Mouse (Mus musculus) forebrain, embryonic 11.5 days (tissue): ENCODE measurements around the gene Vps52. TPM values are rescaled to one million over a fixed set of nuclear protein-coding genes. Genes with fewer than 3 reads are reported as not detected.

Source experiments
- ATAC-seq: fragments of 200-750 bp; cut with Nextera tagmentation; replicated peaks from 2 replicates; pipeline ENCODE4 v1.8.0; 2017; ENCODE audit warnings: moderate TSS enrichment; ENCODE audit not compliant: low FRiP score
- DNase-seq: peaks from one replicate; pipeline ENCODE4 v3.0.0-alpha.2; 2017; ENCODE audit warnings: low spot score
- H3K27ac ChIP-seq: fragments of 300-500 bp; sonication (generic); 2 replicates; pipeline ENCODE4 v1.5.1; 2014; ENCODE audit warnings: low read depth, low read length
- H3K27me3 ChIP-seq: fragments of 300-500 bp; sonication (generic); 2 replicates; pipeline ENCODE4 v1.6.1; 2014; ENCODE audit warnings: mild to moderate bottlenecking, low read length, mixed read lengths; ENCODE audit not compliant: control insufficient read depth, insufficient read depth
- H3K36me3 ChIP-seq: fragments of 300-500 bp; sonication (generic); 2 replicates; pipeline ENCODE4 v1.6.1; 2014; ENCODE audit warnings: mild to moderate bottlenecking, low read length, moderate library complexity, mixed read lengths; ENCODE audit not compliant: control insufficient read depth, insufficient read depth
- H3K4me1 ChIP-seq: fragments of 300-500 bp; sonication (generic); replicated peaks from 2 replicates; pipeline ENCODE4 v1.6.1; 2014; ENCODE audit warnings: low read length, mixed read lengths; ENCODE audit not compliant: control insufficient read depth, insufficient read depth
- H3K4me2 ChIP-seq: fragments of 300-500 bp; sonication (generic); 2 replicates; pipeline ENCODE4 v1.6.1; 2014; ENCODE audit warnings: low read depth, mild to moderate bottlenecking, low read length, moderate library complexity, mixed read lengths; ENCODE audit not compliant: severe bottlenecking
- H3K4me3 ChIP-seq: fragments of 300-500 bp; sonication (generic); 2 replicates; pipeline ENCODE4 v1.5.1; 2014; ENCODE audit warnings: low read depth, low read length
- H3K9ac ChIP-seq: fragments of 300-500 bp; sonication (generic); 2 replicates; pipeline ENCODE4 v1.6.1; 2014; ENCODE audit warnings: low read length
- H3K9me3 ChIP-seq: fragments of 300-500 bp; sonication (generic); 2 replicates; pipeline ENCODE4 v1.6.1; 2016; ENCODE audit warnings: low read length, mixed read lengths; ENCODE audit not compliant: control insufficient read depth
- WGBS: fragments of 180-500 bp; shearing (Covaris S2); extraction: QIAGEN DNeasy Blood & Tissue Kit; methylation state at CpG from one replicate; pipeline ENCODE4 v1.1.7; 2014; 5-methylcytosine and 5-hydroxymethylcytosine counted together
- polyA plus RNA-seq: library from polyadenylated mRNA; unstranded; fragments of >200 nt; fragmentation: Nextera tagmentation; extraction: Ambion mirVana; gene quantifications from 2 replicates; pipeline ENCODE4 v1.2.1, GENCODE M21; 2014

Vps52 gene
- polyA plus RNA-seq, 1 experiment from 2014 or later = 46.8 TPM

GRCm38 (mm10) chr17:34013436-34013835 lies 57.8 kb downstream of the Vps52 start:
- Histone ChIP-seq H3K4me3 (no peak overlapping the region), H3K36me3 (no peaks in the 10 kb centered on the region; the same call in 1 of the 2 replicates), H3K27me3 (no peaks in the 10 kb centered on the region), H3K9me3 (no peaks in the 10 kb centered on the region), H3K9ac (no peak overlapping the region), H3K4me1 (no peaks in the 10 kb centered on the region), H3K4me2 (no peak overlapping the region), H3K27ac (no peak overlapping the region)
- 92% methylated on average over 8 of the region's 8 CpGs for WGBS
- DNase-seq (no peak), ATAC-seq (no peak)

Other genes starting within 250 kb of the Vps52 start
- gene March2, start 237.1 kb upstream of the Vps52 start, polyA plus RNA-seq = 39.3 and 40.1 TPM in 2 replicates
- gene Rab11b, start 195.3 kb upstream of the Vps52 start, polyA plus RNA-seq = 330 and 338 TPM in 2 replicates
- 16.6 and 20.9 TPM in 2 replicates for gene Angptl4, start 174.0 kb upstream of the Vps52 start, polyA plus RNA-seq
- 30.4 and 31.1 TPM in 2 replicates for gene Kank3, start 145.3 kb upstream of the Vps52 start, polyA plus RNA-seq
- gene Rps28, start 131.2 kb upstream of the Vps52 start, polyA plus RNA-seq = 758 and 759 TPM in 2 replicates
- gene Ndufa7, start 131.2 kb upstream of the Vps52 start, polyA plus RNA-seq = 374 and 400 TPM in 2 replicates
- 62.9 and 74.6 TPM in 2 replicates for gene Cd320, start 112.7 kb upstream of the Vps52 start, polyA plus RNA-seq
- not detected in 2 replicates for gene Gm7029, start 82.0 kb upstream of the Vps52 start, polyA plus RNA-seq
- 16.0 and 20.4 TPM in 2 replicates for gene Kifc1, start 65.2 kb upstream of the Vps52 start, polyA plus RNA-seq
- 0.24 TPM in 1 of 2 replicates, not detected in the other for gene Platr17, start 50.7 kb upstream of the Vps52 start, polyA plus RNA-seq
- gene Daxx, start 46.4 kb upstream of the Vps52 start, polyA plus RNA-seq = 68.2 and 73.8 TPM in 2 replicates
- 13.9 and 15.5 TPM in 2 replicates for gene Tapbp, start 39.9 kb upstream of the Vps52 start, polyA plus RNA-seq
- gene Zbtb22, start 39.9 kb upstream of the Vps52 start, polyA plus RNA-seq = 13.0 and 14.9 TPM in 2 replicates
- gene Rgl2, start 26.3 kb upstream of the Vps52 start, polyA plus RNA-seq = 48.0 and 51.5 TPM in 2 replicates
- gene Pfdn6, start 15.5 kb upstream of the Vps52 start, polyA plus RNA-seq = 202 and 214 TPM in 2 replicates
- gene Wdr46, start 15.2 kb upstream of the Vps52 start, polyA plus RNA-seq = 42.6 and 47.2 TPM in 2 replicates
- 4.0 and 4.3 TPM in 2 replicates for gene B3galt4, start 4.3 kb upstream of the Vps52 start, polyA plus RNA-seq
- gene Rps18, start 189 bp downstream of the Vps52 start, polyA plus RNA-seq = 1,265 and 1,326 TPM in 2 replicates
- gene H2-K1, start 44.5 kb downstream of the Vps52 start, polyA plus RNA-seq = 35.7 and 40.1 TPM in 2 replicates
- 7.5 and 8.3 TPM in 2 replicates for gene Ring1, start 68.9 kb downstream of the Vps52 start, polyA plus RNA-seq
- 81.7 and 101 TPM in 2 replicates for gene H2-Ke6, start 72.2 kb downstream of the Vps52 start, polyA plus RNA-seq
- gene Slc39a7, start 75.9 kb downstream of the Vps52 start, polyA plus RNA-seq = 99.6 and 104 TPM in 2 replicates
- 32.8 and 40.3 TPM in 2 replicates for gene Rxrb, start 76.0 kb downstream of the Vps52 start, polyA plus RNA-seq
- 1.3 and 1.7 TPM in 2 replicates for gene Col11a2, start 83.6 kb downstream of the Vps52 start, polyA plus RNA-seq
- 0.17 and 0.25 TPM in 2 replicates for gene H2-Oa, start 136.5 kb downstream of the Vps52 start, polyA plus RNA-seq
- gene H2-DMa, start 163.7 kb downstream of the Vps52 start, polyA plus RNA-seq = 7.2 and 8.2 TPM in 2 replicates
- gene Brd2, start 166.8 kb downstream of the Vps52 start, polyA plus RNA-seq = 152 and 163 TPM in 2 replicates
- gene H2-DMb2, start 187.5 kb downstream of the Vps52 start, polyA plus RNA-seq = 0.15 TPM in 1 of 2 replicates, not detected in the other
- gene H2-DMb1, start 197.3 kb downstream of the Vps52 start, polyA plus RNA-seq = 0.15 and 0.87 TPM in 2 replicates
- 1.6 and 1.7 TPM in 2 replicates for gene Tap1, start 231.7 kb downstream of the Vps52 start, polyA plus RNA-seq
- 0.99 and 1.6 TPM in 2 replicates for gene Psmb9, start 232.0 kb downstream of the Vps52 start, polyA plus RNA-seq
- gene Psmb8, start 241.9 kb downstream of the Vps52 start, polyA plus RNA-seq = 1.5 and 1.6 TPM in 2 replicates
- 0.11 and 0.41 TPM in 2 replicates for gene Tap2, start 247.7 kb downstream of the Vps52 start, polyA plus RNA-seq